ENCODE assay signal across 13 mouse cellular contexts in genomic region chr3:102188972-102189371, GRCm38 (mm10). TPM values are rescaled to one million over a fixed set of nuclear protein-coding genes. Genes with fewer than 3 reads are reported as not detected.
A peak's percentile ranks its signal among the peaks of the same experiment; 100 is the strongest.
DNase-seq lines count a peak whose midpoint lies in the region; ATAC-seq lines count a peak whose summit lies in the region.
"Had no signal": no experiment of that assay in that cellular context is flagged by ENCODE, and none has a peak within 500 bp of the region (broad histone marks: within the 10 kb centered on the region; RNA-seq: fewer than 3 reads in every experiment).

No protein-coding gene starts in this region.

- peaks cover 10% of the 10 kb centered on the region; the same call in 1 of the 2 replicates for H3K9me3 ChIP-seq in forebrain, embryonic 10.5 days
- H3K9me3 ChIP-seq in forebrain, embryonic 15.5 days, result no peaks in the 10 kb centered on the region
- 0 out of 2 replicates have a peak, but pooled peaks cover 5% of the 10 kb centered on the region for H3K9me3 ChIP-seq in lung, embryonic 15.5 days
- H3K9me3 ChIP-seq in heart, embryonic 15.5 days (replicated peaks), result no peaks in the 10 kb centered on the region
- H3K9me3 ChIP-seq in midbrain, embryonic 15.5 days, result no peaks in the 10 kb centered on the region
- H3K9me3 ChIP-seq: limb, embryonic 10.5 days had no signal

- 0 out of 2 replicates have a peak overlapping the region, but pooled peaks have one; percentile 14 for H3K4me3 ChIP-seq in forebrain, embryonic 10.5 days
- no peak overlapping the region for H3K4me3 ChIP-seq in forebrain, embryonic 15.5 days
- H3K4me3 ChIP-seq in lung, embryonic 15.5 days, result no peak overlapping the region
- H3K4me3 ChIP-seq in heart, embryonic 15.5 days, result peak overlapping the region; percentile 6; the same call in 1 of the 2 replicates
- H3K4me3 ChIP-seq in midbrain, embryonic 15.5 days, result no peak overlapping the region
- H3K4me3 ChIP-seq: erythroblast, embryonic 14.5 days; limb, embryonic 10.5 days had no signal

- H3K4me1 ChIP-seq in forebrain, embryonic 10.5 days, result peaks cover 49% of the 10 kb centered on the region
- H3K4me1 ChIP-seq in forebrain, embryonic 15.5 days, result peaks cover 15% of the 10 kb centered on the region
- peaks cover 41% of the 10 kb centered on the region for H3K4me1 ChIP-seq in lung, embryonic 15.5 days
- peaks cover 51% of the 10 kb centered on the region for H3K4me1 ChIP-seq in heart, embryonic 15.5 days (replicated peaks)
- H3K4me1 ChIP-seq in midbrain, embryonic 15.5 days, result peaks cover 17% of the 10 kb centered on the region

- H3K27ac ChIP-seq in forebrain, embryonic 10.5 days, result no peak overlapping the region
- no peak overlapping the region for H3K27ac ChIP-seq in forebrain, embryonic 15.5 days (replicated peaks)
- 0 out of 2 replicates have a peak overlapping the region, but pooled peaks have one; percentile 31 for H3K27ac ChIP-seq in lung, embryonic 15.5 days
- peak overlapping the region; percentile 61 for H3K27ac ChIP-seq in heart, embryonic 15.5 days
- H3K27ac ChIP-seq in midbrain, embryonic 15.5 days, result no peak overlapping the region
- H3K27ac ChIP-seq: limb, embryonic 10.5 days had no signal

- H3K36me3 ChIP-seq in forebrain, embryonic 10.5 days (replicated peaks), result peaks cover 18% of the 10 kb centered on the region
- no peaks in the 10 kb centered on the region for H3K36me3 ChIP-seq in forebrain, embryonic 15.5 days
- H3K36me3 ChIP-seq in lung, embryonic 15.5 days, result peaks cover 33% of the 10 kb centered on the region
- H3K36me3 ChIP-seq in heart, embryonic 15.5 days, result peaks cover 15% of the 10 kb centered on the region; the same call in 1 of the 2 replicates
- no peaks in the 10 kb centered on the region for H3K36me3 ChIP-seq in midbrain, embryonic 15.5 days (replicated peaks)

- no peak overlapping the region for H3K9ac ChIP-seq in forebrain, embryonic 15.5 days (replicated peaks)
- no peak overlapping the region for H3K9ac ChIP-seq in lung, embryonic 15.5 days
- no peak overlapping the region for H3K9ac ChIP-seq in heart, embryonic 15.5 days
- no peak overlapping the region for H3K9ac ChIP-seq in midbrain, embryonic 15.5 days
- H3K9ac ChIP-seq: liver, postnatal 0 days had no signal

- no peak for ATAC-seq in forebrain, embryonic 15.5 days (replicated peaks)
- no peak for ATAC-seq in lung, embryonic 15.5 days (ENCODE audit: borderline replicate concordance, extremely low read depth, low FRiP score, low TSS enrichment)
- ATAC-seq in heart, embryonic 15.5 days (replicated peaks; ENCODE audit: insufficient number of reproducible peaks, insufficient read depth, low FRiP score, low read depth), result no peak; the same call in 1 of the 2 replicates
- no peak for ATAC-seq in midbrain, embryonic 15.5 days (replicated peaks)
- no peak for ATAC-seq in cerebellum, adult (ENCODE audit: insufficient number of reproducible peaks, low FRiP score, low TSS enrichment)
- ATAC-seq: liver, postnatal 0 days had no signal

- no peak overlapping the region for H3K4me2 ChIP-seq in forebrain, embryonic 15.5 days (replicated peaks)
- no peak overlapping the region for H3K4me2 ChIP-seq in lung, embryonic 15.5 days
- H3K4me2 ChIP-seq in heart, embryonic 15.5 days, result peak overlapping the region; percentile 40
- H3K4me2 ChIP-seq in midbrain, embryonic 15.5 days, result 0 out of 2 replicates have a peak overlapping the region, but pooled peaks have one; percentile 14

- peaks cover 61% of the 10 kb centered on the region for H3K27me3 ChIP-seq in forebrain, embryonic 10.5 days (ENCODE audit: poor library complexity, severe bottlenecking)
- 0 out of 2 replicates have a peak, but pooled peaks cover 13% of the 10 kb centered on the region for H3K27me3 ChIP-seq in forebrain, embryonic 15.5 days
- H3K27me3 ChIP-seq in lung, embryonic 15.5 days, result no peaks in the 10 kb centered on the region
- no peaks in the 10 kb centered on the region for H3K27me3 ChIP-seq in heart, embryonic 15.5 days
- H3K27me3 ChIP-seq in midbrain, embryonic 15.5 days (replicated peaks), result peaks cover 10% of the 10 kb centered on the region; the same call in 1 of the 2 replicates

- DNase-seq in forebrain, embryonic 10.5 days (ENCODE audit: extremely low spot score, low spot score), result no peak
- DNase-seq in lung, postnatal 4 days, result no peak
- DNase-seq in urinary bladder, postnatal 14 days (ENCODE audit: low spot score), result no peak
- DNase-seq: adrenal gland, postnatal 25 days; cerebellum, adult 9-10 months; liver, postnatal 0 days had no signal

- WGBS in forebrain, embryonic 10.5 days, result 25% methylated on average over 6 of the region's 6 CpGs
- 12% methylated on average over 6 of the region's 6 CpGs for WGBS in forebrain, embryonic 15.5 days
- WGBS in lung, embryonic 15.5 days, result 34% methylated on average over 6 of the region's 6 CpGs
- 12% methylated on average over 6 of the region's 6 CpGs for WGBS in heart, embryonic 15.5 days
- 23% methylated on average over 6 of the region's 6 CpGs for WGBS in midbrain, embryonic 15.5 days

RNA-seq across cellular contexts. Expression of gene Vangl1, which starts 15.5 kb away (rescaled TPM):
- polyA plus RNA-seq in forebrain, embryonic 10.5 days (2016; fragmentation: Nextera tagmentation; extraction: Ambion mirVana), result 9.5 and 11.0 TPM in 2 replicates
- 4.0 and 5.1 TPM in 2 replicates for polyA plus RNA-seq in forebrain, embryonic 15.5 days (2015; fragmentation: Nextera tagmentation; extraction: Ambion mirVana)
- polyA plus RNA-seq in lung, embryonic 15.5 days (2015; fragmentation: Nextera tagmentation; extraction: Ambion mirVana), result 21.4 and 21.7 TPM in 2 replicates
- 20.2 and 21.6 TPM in 2 replicates for polyA plus RNA-seq in heart, embryonic 15.5 days (2015; fragmentation: Nextera tagmentation; extraction: Ambion mirVana)
- polyA plus RNA-seq in midbrain, embryonic 15.5 days (2015; fragmentation: Nextera tagmentation; extraction: Ambion mirVana), result 7.5 and 9.9 TPM in 2 replicates

Comparison
In these comparisons a context has a peak if more than half of its experiments do, and no peak if none do; other contexts are left out.
1. H3K4me3 ChIP-seq: peak in forebrain, embryonic 10.5 days (single experiment) and heart, embryonic 15.5 days (single experiment); none in forebrain, embryonic 15.5 days (single experiment), lung, embryonic 15.5 days (single experiment) and midbrain, embryonic 15.5 days (single experiment).
2. H3K27ac ChIP-seq: peak in lung, embryonic 15.5 days (single experiment) and heart, embryonic 15.5 days (single experiment); none in forebrain, embryonic 10.5 days (single experiment), forebrain, embryonic 15.5 days (single experiment) and midbrain, embryonic 15.5 days (single experiment).
3. H3K4me2 ChIP-seq: peak in heart, embryonic 15.5 days (single experiment) and midbrain, embryonic 15.5 days (single experiment); none in forebrain, embryonic 15.5 days (single experiment) and lung, embryonic 15.5 days (single experiment).